Mouse (Mus musculus) gastrocnemius, postnatal 36 days (tissue): Measurements from ENCODE around the gene Elf1. TPM values are rescaled to one million over a fixed set of nuclear protein-coding genes. Genes with fewer than 3 reads are reported as not detected.

ENCODE experiments used
- DNase-seq, 2 experiments: peaks; one replicate each; pipeline ENCODE4 v3.0.0; 2022
- intact Hi-C: fragments of 180-260 bp; cut with DNase I; formaldehyde crosslinking; loops from one replicate; pipeline ENCODE4 v1.15.1; 2025
- microRNA-seq, 2 experiments: library from miRNA; unstranded; fragments of <30 nt; microRNA quantifications; one replicate each; pipeline ENCODE4 v1.2.0; 2021
- total RNA-seq, 2 experiments: library from RNA; stranded (reverse); gene quantifications; 2 replicates each; pipeline ENCODE4 v1.2.3; 2021

Elf1 gene
- total RNA-seq, 2 experiments from 2014 or later = 4.8 to 4.9 TPM

DNA sequence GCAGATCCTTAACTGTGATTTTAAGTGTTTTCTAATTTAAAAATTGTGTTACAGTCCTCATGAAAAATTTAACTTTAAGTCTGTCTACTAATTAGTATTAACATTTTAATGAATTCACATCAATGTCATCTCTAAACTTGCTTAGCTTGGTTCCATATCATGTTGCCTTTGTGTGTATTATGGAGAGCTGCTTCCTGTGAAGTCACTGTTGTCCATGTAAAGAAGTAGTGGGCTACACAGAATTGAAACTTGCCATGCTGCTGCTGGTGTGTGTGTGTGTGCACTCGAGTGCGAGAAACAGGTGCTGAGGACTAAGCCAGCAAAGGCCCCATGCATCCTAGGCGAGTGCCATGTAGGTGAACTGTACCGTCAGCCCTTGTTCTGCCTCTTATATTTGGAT is 126.4 kb downstream of the Elf1 start:
- intact Hi-C loops = no loop called here
- DNase-seq = no peak

DNA sequence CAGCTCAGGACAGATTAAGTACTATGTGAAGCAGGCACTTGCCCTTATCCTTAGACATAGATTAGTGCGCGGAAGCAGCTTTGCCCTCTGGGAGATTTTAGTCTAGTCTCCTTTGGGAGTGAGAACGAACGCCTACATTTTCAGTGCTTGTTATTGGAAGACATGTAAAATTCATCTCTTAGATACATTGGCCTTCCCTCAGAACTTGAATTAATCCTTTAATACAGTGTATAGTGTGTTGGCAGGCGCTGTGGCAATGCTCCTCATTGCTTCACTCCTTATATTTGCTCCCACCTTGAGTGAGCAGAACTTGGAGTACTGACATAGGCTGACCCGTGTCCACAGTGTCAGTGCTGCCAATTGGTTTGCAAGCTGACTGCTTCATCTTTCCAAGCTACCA is 127.3 kb downstream of the Elf1 start:
- DNase-seq = no peak
- intact Hi-C loops = no loop called here

DNA sequence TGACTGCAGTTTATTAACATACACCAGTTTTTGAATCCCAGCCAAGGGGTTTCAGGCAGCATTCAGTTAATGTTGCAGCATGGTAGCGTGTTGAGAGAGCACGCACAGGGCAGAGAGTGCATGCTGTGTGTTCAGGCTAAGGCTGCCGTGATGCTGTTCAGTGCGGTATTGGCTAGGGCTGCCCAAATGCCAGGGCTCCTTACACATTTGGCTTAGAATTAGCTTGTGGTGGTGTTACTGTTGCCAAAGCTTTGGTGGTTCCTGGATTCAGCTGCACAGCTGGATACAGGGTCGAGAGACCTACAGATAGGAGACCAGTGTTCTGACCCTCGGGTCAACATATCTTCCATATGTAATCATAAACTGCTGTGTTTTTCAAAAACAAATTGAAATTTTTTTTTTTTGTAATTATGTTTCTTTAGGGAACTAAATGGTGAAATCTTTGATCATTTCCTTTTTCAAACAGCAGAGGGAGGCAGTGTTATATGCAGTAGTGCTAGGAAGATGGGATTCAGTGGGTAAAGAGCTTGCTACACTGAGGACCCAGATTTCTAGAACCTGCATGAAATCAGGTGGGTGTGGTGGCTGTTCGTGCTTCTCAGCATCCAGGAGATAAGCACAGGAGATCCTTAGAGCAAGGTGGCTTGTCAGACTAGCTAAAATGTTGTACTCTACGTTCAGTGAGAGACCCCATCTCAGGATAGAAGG is 136.3 kb downstream of the Elf1 start:
- no peak for DNase-seq
- intact Hi-C loops = no loop called here

DNA sequence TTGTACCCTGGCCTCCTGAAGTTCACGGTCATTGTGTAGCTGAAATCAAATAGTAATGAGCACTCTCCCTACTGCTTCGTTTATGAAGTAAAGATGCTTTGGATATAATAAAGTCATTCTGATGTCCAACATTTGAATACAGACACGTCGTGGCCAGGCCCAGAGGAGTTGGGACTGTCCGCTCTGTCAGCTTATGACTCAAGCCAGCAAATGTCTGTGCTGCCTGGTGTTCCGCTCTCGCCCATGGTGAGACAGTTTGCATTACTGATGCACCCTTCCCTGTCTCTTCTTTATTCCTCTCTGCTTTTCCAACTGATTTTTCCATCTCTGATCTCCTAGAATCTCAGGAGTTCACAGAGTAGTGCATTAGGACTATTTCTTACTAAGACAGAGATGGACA is 138.8 kb downstream of the Elf1 start:
- DNase-seq = no peak
- intact Hi-C loops = no loop called here

DNA sequence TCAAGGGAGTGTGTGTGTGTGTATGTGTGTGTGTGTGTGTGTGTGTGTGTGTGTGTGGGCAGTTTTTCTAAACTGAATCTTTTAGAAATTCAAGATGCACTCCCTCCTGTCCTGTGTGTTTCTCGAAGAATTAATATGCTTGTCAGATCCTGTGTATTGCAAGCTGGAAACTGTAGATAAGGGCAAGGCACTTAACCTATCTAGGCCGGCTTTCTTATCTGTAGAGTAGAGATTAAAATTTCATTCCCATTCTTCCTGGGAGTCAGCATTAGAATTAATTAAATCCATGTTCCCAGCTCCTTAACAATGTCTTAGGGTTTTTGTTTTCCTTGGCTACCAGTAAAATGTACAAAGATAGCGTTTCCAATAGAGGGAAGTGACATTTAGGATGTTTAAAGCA is 140.1 kb downstream of the Elf1 start:
- intact Hi-C loops = no loop called here
- no peak for DNase-seq

Small RNA genes lying within 50 kb of the gene (microRNA-seq; reads per million reads assigned to microRNA genes)
- 0 reads per million in 2 experiments for gene Gm27857

Other genes with a start within 250 kb of the Elf1 start
- not detected for gene Zfp957, start 233.8 kb upstream of the Elf1 start, total RNA-seq
- 10 to 100 TPM; 36.2 to 47.3 TPM for gene Rgcc, start 179.5 kb upstream of the Elf1 start, total RNA-seq
- gene Naa16, start 90.4 kb upstream of the Elf1 start, total RNA-seq = 10 to 100 TPM; 21.7 to 22.1 TPM
- 1 to 10 TPM; 8.0 to 8.3 TPM for gene Mtrf1, start 83.4 kb upstream of the Elf1 start, total RNA-seq
- 1 to 10 TPM; 4.3 to 6.2 TPM for gene Kbtbd7, start 54.7 kb upstream of the Elf1 start, total RNA-seq
- under 1 TPM in 1 of 2 experiments, not detected in 1; 0.15 TPM for gene Kbtbd6, start 29.4 kb upstream of the Elf1 start, total RNA-seq
- gene Wbp4, start 326 bp downstream of the Elf1 start, total RNA-seq = 10 to 100 TPM; 16.0 to 19.9 TPM
- gene Sugt1, start 106.5 kb downstream of the Elf1 start, total RNA-seq = 10 to 100 TPM; 68.2 to 95.4 TPM
- gene Cnmd, start 181.0 kb downstream of the Elf1 start, total RNA-seq = under 1 TPM; 0.17 to 0.66 TPM